Mouse (Mus musculus) myocyte (in vitro differentiated cells): Measurements from ENCODE around the gene AU040320.

Experiments
- E2F4 ChIP-seq: IDR thresholded peaks from one replicate; pipeline ENCODE4 v1.6.1; 2011; ENCODE audit warnings: mild to moderate bottlenecking, control low read depth, moderate library complexity; ENCODE audit not compliant: insufficient read depth
- MAX ChIP-seq: IDR thresholded peaks from one replicate; pipeline ENCODE4 v1.6.1; 2011; ENCODE audit warnings: low read depth, mild to moderate bottlenecking, control low read depth
- MYOD1 ChIP-seq, 3 experiments: IDR thresholded peaks; one replicate each; pipeline ENCODE4 v1.6.1; 2011; ENCODE audit warnings: control low read depth in 2 of 3, low read depth in 2 of 3, mild to moderate bottlenecking in 2 of 3, moderate library complexity in 1 of 3; ENCODE audit not compliant: insufficient read length in 2 of 3, control insufficient read depth in 1 of 3
- MYOG ChIP-seq, 3 experiments: IDR thresholded peaks; one replicate each; pipeline ENCODE4 v1.6.1; 2011; ENCODE audit warnings: control low read depth in 2 of 3, low read depth in 2 of 3, mild to moderate bottlenecking in 2 of 3; ENCODE audit not compliant: insufficient read length in 2 of 3, control insufficient read depth in 1 of 3, insufficient read depth in 1 of 3
- POLR2A ChIP-seq: IDR thresholded peaks from one replicate; pipeline ENCODE4 v1.6.1; 2011; ENCODE audit warnings: low read depth, mild to moderate bottlenecking, control low read depth, moderate library complexity; ENCODE audit not compliant: insufficient read length
- POLR2AphosphoS2 ChIP-seq: IDR thresholded peaks from one replicate; pipeline ENCODE4 v1.6.1; 2011; ENCODE audit warnings: low read depth, control low read depth; ENCODE audit not compliant: insufficient read length
- TCF12 ChIP-seq: IDR thresholded peaks from one replicate; pipeline ENCODE4 v1.6.1; 2011; ENCODE audit warnings: mild to moderate bottlenecking, control low read depth; ENCODE audit not compliant: poor library complexity, insufficient read depth, severe bottlenecking
- TCF3 ChIP-seq: IDR thresholded peaks from one replicate; pipeline ENCODE4 v1.6.1; 2011; ENCODE audit warnings: low read depth, control low read depth; ENCODE audit not compliant: insufficient read length
- USF1 ChIP-seq: IDR thresholded peaks from one replicate; pipeline ENCODE4 v1.6.1; 2011; ENCODE audit warnings: low read depth, mild to moderate bottlenecking, control low read depth, moderate library complexity

- no peak for TF ChIP-seq TCF12
- no peak for TF ChIP-seq POLR2A
- no peak for TF ChIP-seq MYOG (IDR thresholded peaks at IDR 0.05; ENCODE audit: control insufficient read depth in 1 of 3, insufficient read depth in 1 of 3, insufficient read length in 2 of 3, low read depth in 2 of 3)
- no peak for TF ChIP-seq TCF3
- TF ChIP-seq MAX = no peak
- TF ChIP-seq E2F4 = no peak
- TF ChIP-seq POLR2AphosphoS2 = no peak
- no peak for TF ChIP-seq MYOD1 (IDR thresholded peaks at IDR 0.05; ENCODE audit: control insufficient read depth in 1 of 3, insufficient read length in 2 of 3, low read depth in 2 of 3)
- TF ChIP-seq USF1 = no peak
These were observed 3.4 kb downstream of the AU040320 start for GRCm38 (mm10) chr4:126756766-126757165.
